Mouse (Mus musculus) limb, embryonic 14.5 days (tissue): ENCODE results near the gene Stim2. TPM values are rescaled to one million over a fixed set of nuclear protein-coding genes. Genes with fewer than 3 reads are reported as not detected.

ENCODE experiments used
- ATAC-seq: fragments of 200-750 bp; cut with Nextera tagmentation; 2 replicates; pipeline ENCODE4 v1.8.0; 2017; ENCODE audit warnings: low read depth, moderate number of reproducible peaks, moderate TSS enrichment; ENCODE audit not compliant: low FRiP score
- DNase-seq: peaks from one replicate; pipeline ENCODE4 v3.0.0-alpha.2; 2015; ENCODE audit warnings: low spot score
- H3K27ac ChIP-seq: fragments of 300-500 bp; sonication (generic); replicated peaks from 2 replicates; pipeline ENCODE4 v1.5.1; 2014; ENCODE audit warnings: low read depth, mild to moderate bottlenecking, low read length, moderate library complexity, mixed read lengths
- H3K27me3 ChIP-seq: fragments of 300-500 bp; sonication (generic); 2 replicates; pipeline ENCODE4 v1.6.1; 2014; ENCODE audit warnings: low read length, mixed read lengths; ENCODE audit not compliant: control insufficient read depth, insufficient read depth
- H3K36me3 ChIP-seq: fragments of 300-500 bp; sonication (generic); 2 replicates; pipeline ENCODE4 v1.6.1; 2014; ENCODE audit warnings: mild to moderate bottlenecking, low read length, moderate library complexity, mixed read lengths; ENCODE audit not compliant: control insufficient read depth, insufficient read depth
- H3K4me1 ChIP-seq: fragments of 300-500 bp; sonication (generic); 2 replicates; pipeline ENCODE4 v1.6.1; 2014; ENCODE audit warnings: antibody characterized with exemption, low read length, mixed read lengths; ENCODE audit not compliant: control insufficient read depth, insufficient read depth
- H3K4me2 ChIP-seq: fragments of 300-500 bp; sonication (generic); replicated peaks from 2 replicates; pipeline ENCODE4 v1.6.1; 2014; ENCODE audit warnings: low read depth, mild to moderate bottlenecking, low read length, moderate library complexity; ENCODE audit not compliant: severe bottlenecking
- H3K4me3 ChIP-seq: fragments of 300-500 bp; sonication (generic); replicated peaks from 2 replicates; pipeline ENCODE4 v1.5.1; 2014; ENCODE audit warnings: low read length
- H3K9ac ChIP-seq: fragments of 300-500 bp; sonication (generic); 2 replicates; pipeline ENCODE4 v1.6.1; 2014; ENCODE audit warnings: mild to moderate bottlenecking, low read depth, low read length, moderate library complexity; ENCODE audit not compliant: severe bottlenecking
- H3K9me3 ChIP-seq: fragments of 300-500 bp; sonication (generic); 2 replicates; pipeline ENCODE4 v1.6.1; 2016; ENCODE audit warnings: low read length; ENCODE audit not compliant: control insufficient read depth
- POLR2A ChIP-seq: fragments of 200-500 bp; IDR thresholded peaks from 2 replicates; pipeline ENCODE4 v1.8.0; 2012; ENCODE audit warnings: inconsistent platforms, mild to moderate bottlenecking, moderate library complexity, borderline replicate concordance; ENCODE audit not compliant: insufficient read depth, insufficient read length; ENCODE audit errors: extremely low read depth
- WGBS: fragments of 180-500 bp; shearing (Covaris S2); extraction: QIAGEN DNeasy Blood & Tissue Kit; methylation state at CpG from one replicate; pipeline ENCODE4 v1.1.7; 2014; 5-methylcytosine and 5-hydroxymethylcytosine counted together
- polyA plus RNA-seq, 2 experiments: library from polyadenylated mRNA; depleted of rRNA in 1 of 2; stranded (reverse) in 1 of 2; unstranded in 1 of 2; fragments of >200 nt; fragmentation: Nextera tagmentation in 1 of 2; extraction: Ambion mirVana in 1 of 2; gene quantifications; 2 replicates each; pipeline versions ENCODE4 v1.2.1 to v1.2.3; 2012 to 2014

Stim2 gene
- polyA plus RNA-seq, 2 experiments = 13.6 to 27.4 TPM

DNA sequence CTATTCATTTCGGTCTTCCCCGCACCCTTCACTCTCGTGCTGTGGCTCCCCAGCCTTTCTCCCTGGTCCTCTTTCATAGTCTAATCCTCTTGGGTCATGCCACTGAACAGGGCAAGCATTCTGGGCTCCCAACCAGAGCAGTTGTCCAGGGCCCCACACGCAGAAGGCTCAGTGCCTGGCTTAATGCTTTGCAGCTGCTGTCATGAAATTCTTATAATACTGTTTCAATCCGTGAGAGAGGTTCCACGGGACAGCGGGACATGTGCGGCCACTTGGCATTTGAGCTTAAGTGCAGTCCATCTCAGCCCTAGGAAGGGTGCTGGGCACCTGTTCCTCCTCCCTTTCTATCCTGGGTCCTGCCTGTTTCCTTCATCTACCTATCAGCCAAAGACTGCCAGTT lies 21.2 kb upstream of the Stim2 start:
- H3K27me3 ChIP-seq = no peaks in the 10 kb centered on the region
- no peaks in the 10 kb centered on the region for H3K4me1 ChIP-seq
- TF ChIP-seq POLR2A = no peak
- H3K36me3 ChIP-seq = no peaks in the 10 kb centered on the region
- no peaks in the 10 kb centered on the region for H3K9me3 ChIP-seq
- peak; percentile 56 for DNase-seq
- H3K27ac ChIP-seq = no peak overlapping the region
- 68% methylated on average over 8 of the region's 8 CpGs for WGBS
- no peak overlapping the region for H3K4me2 ChIP-seq
- no peak overlapping the region for H3K9ac ChIP-seq
- peak; percentile 79 for ATAC-seq
- no peak overlapping the region for H3K4me3 ChIP-seq

GRCm38 (mm10) chr5:53983358-53983757 lies 14.9 kb upstream of the Stim2 start:
- no peaks in the 10 kb centered on the region for H3K4me1 ChIP-seq
- DNase-seq = no peak
- H3K36me3 ChIP-seq = no peaks in the 10 kb centered on the region
- no peaks in the 10 kb centered on the region for H3K9me3 ChIP-seq
- WGBS = 89% methylated on average over 4 of the region's 4 CpGs
- no peak overlapping the region for H3K9ac ChIP-seq
- no peaks in the 10 kb centered on the region for H3K27me3 ChIP-seq
- H3K27ac ChIP-seq = no peak overlapping the region
- H3K4me2 ChIP-seq = no peak overlapping the region
- no peak for TF ChIP-seq POLR2A
- no peak for ATAC-seq
- H3K4me3 ChIP-seq = no peak overlapping the region

- ATAC-seq (no peak), DNase-seq (no peak)
- no peak overlapping the region for H3K27ac ChIP-seq
- no peak overlapping the region for H3K4me2 ChIP-seq
- H3K36me3 ChIP-seq = no peaks in the 10 kb centered on the region
- 80% methylated on average over 3 of the region's 3 CpGs for WGBS
- H3K27me3 ChIP-seq = no peaks in the 10 kb centered on the region
- H3K4me1 ChIP-seq = no peaks in the 10 kb centered on the region
- H3K9ac ChIP-seq = no peak overlapping the region
- no peak overlapping the region for H3K4me3 ChIP-seq
- no peaks in the 10 kb centered on the region for H3K9me3 ChIP-seq
- no peak for TF ChIP-seq POLR2A
Observed at GRCm38 (mm10) chr5:53985632-53986031, 12.7 kb upstream of the Stim2 start.

DNA sequence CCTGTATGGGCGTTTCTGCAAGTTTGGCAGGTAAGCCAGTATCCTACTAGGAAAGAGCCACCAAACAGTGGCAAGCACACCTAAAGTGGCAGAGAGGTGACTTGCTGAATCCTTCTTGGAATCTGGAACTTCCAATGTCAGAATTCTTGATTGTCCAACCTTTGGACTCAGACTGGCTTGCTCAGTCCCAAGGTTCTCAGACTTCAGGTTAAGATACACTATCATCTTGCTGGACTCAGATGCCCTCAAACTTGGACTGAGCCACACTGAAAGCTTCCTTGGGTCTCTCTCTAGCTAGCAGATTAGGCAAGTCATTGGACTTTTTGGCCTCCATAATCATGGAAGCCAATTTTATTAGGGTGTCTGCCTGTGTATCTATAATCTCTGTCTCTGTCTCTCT lies 10.8 kb upstream of the Stim2 start:
- no peak for TF ChIP-seq POLR2A
- Histone ChIP-seq H3K27me3 (no peaks in the 10 kb centered on the region), H3K4me3 (no peak overlapping the region), H3K4me1 (no peaks in the 10 kb centered on the region), H3K9ac (no peak overlapping the region), H3K36me3 (no peaks in the 10 kb centered on the region), H3K4me2 (no peak overlapping the region), H3K27ac (no peak overlapping the region), H3K9me3 (no peaks in the 10 kb centered on the region)
- DNase-seq = no peak
- 84% methylated on average over 1 of the region's 1 CpGs for WGBS
- no peak for ATAC-seq

DNA sequence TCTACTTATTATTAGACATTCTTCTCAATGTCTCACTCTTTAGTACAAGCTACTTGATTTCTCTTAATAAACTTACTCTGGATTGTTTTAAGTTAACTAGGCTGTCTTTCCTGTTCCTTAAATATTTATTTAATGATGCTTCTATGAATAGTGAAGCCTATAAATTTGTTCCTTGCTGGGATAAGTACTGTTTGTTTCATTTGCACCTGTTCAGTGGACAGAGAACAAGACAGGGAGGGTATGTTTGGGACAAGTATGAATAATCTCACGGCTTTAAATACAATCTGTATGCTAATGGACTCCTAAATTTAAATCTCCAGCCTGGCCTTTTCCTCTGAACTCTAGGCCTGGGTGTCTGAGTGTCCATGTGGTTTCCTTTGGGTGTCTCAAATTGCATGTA lies 10.2 kb upstream of the Stim2 start:
- Histone ChIP-seq H3K9me3 (no peaks in the 10 kb centered on the region), H3K4me2 (no peak overlapping the region), H3K27ac (no peak overlapping the region), H3K4me1 (no peaks in the 10 kb centered on the region), H3K4me3 (no peak overlapping the region), H3K36me3 (no peaks in the 10 kb centered on the region), H3K9ac (no peak overlapping the region), H3K27me3 (no peaks in the 10 kb centered on the region)
- WGBS = 66% methylated on average over 1 of the region's 1 CpGs
- DNase-seq (no peak), ATAC-seq (no peak)
- no peak for TF ChIP-seq POLR2A

DNA sequence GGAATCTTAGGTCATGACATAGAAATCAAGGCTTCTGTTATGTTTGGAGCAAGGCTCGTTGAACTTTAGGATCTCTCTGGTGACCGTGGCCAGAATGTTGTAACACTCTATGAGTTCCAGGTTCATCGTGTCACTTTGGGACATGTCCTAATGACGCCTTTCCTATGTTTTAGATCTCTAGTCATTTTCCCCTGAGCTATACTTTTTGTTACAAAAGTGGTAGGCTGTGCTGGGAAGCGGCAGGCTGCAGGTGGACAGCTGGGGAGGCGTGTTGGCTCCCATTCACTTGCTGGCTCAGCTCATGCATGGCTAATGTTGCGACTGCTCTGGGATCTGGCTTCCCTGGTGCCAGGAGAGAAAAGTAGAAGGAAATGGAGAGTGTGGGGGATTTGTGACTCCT lies 5.7 kb upstream of the Stim2 start:
- Histone ChIP-seq H3K27me3 (no peaks in the 10 kb centered on the region), H3K4me1 (0 out of 2 replicates have a peak, but pooled peaks cover 3% of the 10 kb centered on the region), H3K9ac (no peak overlapping the region), H3K36me3 (no peaks in the 10 kb centered on the region), H3K9me3 (no peaks in the 10 kb centered on the region), H3K4me2 (no peak overlapping the region), H3K27ac (no peak overlapping the region), H3K4me3 (no peak overlapping the region)
- ATAC-seq (no peak), DNase-seq (no peak)
- no peak for TF ChIP-seq POLR2A
- WGBS = 64% methylated on average over 7 of the region's 7 CpGs
